Mouse (Mus musculus): ENCODE data around the gene Anapc11.
"Not testable (repeated sequence)": the region's sequence is repeated elsewhere in the genome, so short reads cannot be mapped to it uniquely, and the experiment has no call there.

Anapc11 gene

GRCm38 (mm10) chr11:120598283-120598989 lies at the start of gene Anapc11, which contains the start of gene Alyref:
Gene Anapc11 (plus strand): TSS chr11:120598421.
Gene Alyref (minus strand): TSS chr11:120598365.
- DNase-seq = peak; percentile 96

DNA sequence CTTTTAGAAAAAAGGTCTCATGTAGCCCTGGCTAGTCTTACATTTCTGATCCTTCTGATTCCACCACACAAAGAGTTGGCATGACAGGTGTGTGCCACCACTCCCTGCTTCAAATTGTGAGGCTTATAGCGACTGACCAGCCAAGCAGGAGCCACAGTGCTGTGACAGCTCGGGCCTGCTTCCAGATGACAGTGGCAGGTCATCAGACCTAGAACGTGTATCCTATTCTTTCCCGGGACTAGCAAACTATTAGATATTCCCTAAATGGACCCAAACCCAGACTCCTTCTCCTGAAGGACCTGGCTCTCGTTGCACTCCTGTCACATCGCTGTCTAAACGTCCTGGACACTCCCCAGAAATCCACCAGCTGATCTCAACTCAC lies 49.4 kb upstream of the Anapc11 start:
- DNase-seq = no peak

- DNase-seq = peak; percentile 94
Measured at GRCm38 (mm10) chr11:120549168-120549945, 48.9 kb upstream of the Anapc11 start, which contains the start of gene Mcrip1. Gene Mcrip1 (minus strand): TSS chr11:120549727.

GRCm38 (mm10) chr11:120549986-120550809 lies 48.0 kb upstream of the Anapc11 start:
- DNase-seq = no peak

- DNase-seq = no peak
Measured at GRCm38 (mm10) chr11:120550810-120551440, 47.3 kb upstream of the Anapc11 start, which contains the start of gene Ppp1r27. Gene Ppp1r27 (minus strand): TSS chr11:120551132.

GRCm38 (mm10) chr11:120552736-120553135 lies 45.5 kb upstream of the Anapc11 start:
- no peak for DNase-seq

DNA sequence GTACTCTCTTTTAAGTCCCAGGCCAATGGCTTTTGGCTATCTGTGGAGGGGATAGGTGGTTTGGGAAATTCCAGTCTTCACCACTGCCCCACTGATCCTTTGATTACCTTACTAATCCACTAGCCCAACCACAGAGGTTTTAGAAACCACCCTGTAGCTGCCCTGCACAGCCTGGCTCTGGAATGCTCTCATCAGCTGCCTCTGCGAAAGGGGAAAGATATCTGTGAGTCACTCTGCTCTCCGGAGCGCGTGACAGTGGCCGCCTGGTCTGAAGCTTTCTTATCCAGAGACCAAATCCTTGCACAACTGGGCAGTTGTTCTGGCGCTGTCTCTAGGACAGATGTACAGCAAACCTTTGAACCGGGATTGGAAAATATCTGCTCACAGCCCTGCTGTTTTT lies 43.4 kb upstream of the Anapc11 start:
- no peak for DNase-seq

GRCm38 (mm10) chr11:120555260-120555659 lies 43.0 kb upstream of the Anapc11 start:
- DNase-seq = no peak

GRCm38 (mm10) chr11:120558843-120559242 lies 39.4 kb upstream of the Anapc11 start:
- DNase-seq = not testable (repeated sequence)

DNA sequence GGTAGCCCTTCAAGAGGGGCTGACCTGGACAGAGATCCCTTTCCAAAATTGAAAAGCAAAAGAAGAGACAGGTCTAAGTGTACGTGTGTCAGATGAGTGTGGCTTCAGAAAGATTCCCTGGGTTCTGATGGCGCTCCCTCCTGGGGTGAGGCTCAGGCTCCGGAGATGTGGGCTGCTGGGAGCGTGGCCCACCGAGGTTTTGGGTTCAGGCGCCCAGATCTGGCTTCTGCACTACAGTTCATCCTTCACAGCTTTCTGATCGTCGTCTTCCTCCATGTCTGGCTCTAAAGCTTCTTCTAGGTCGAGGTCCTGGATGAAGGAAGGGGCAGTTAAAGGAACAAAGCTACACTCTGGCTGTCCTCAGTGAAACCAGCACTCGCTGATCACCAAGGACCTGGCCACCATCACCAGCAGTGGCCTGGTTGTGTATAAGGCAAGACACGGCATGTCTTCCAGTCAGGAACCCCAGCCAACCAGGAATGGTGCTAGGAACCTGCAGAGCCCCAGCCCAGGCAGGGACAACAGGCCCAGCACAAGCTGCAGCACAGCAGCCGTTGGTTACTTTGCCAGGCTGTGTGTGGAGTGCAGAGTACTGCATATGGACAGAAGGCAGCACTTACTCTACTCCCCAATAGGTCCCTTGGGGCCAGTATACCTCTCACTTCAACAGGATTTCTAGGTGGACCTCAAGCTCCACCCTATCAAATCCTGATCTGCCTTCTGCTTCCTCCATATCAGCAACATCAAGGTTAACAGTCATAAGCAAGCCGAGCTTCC lies 37.1 kb upstream of the Anapc11 start:
- DNase-seq = no peak

- no peak for DNase-seq
Measured at GRCm38 (mm10) chr11:120562949-120563348, 35.3 kb upstream of the Anapc11 start.

- no peak for DNase-seq
Measured at GRCm38 (mm10) chr11:120565114-120565513, 33.1 kb upstream of the Anapc11 start.

- no peak for DNase-seq
Measured at GRCm38 (mm10) chr11:120568324-120568723, 29.9 kb upstream of the Anapc11 start.

GRCm38 (mm10) chr11:120571122-120571521 lies 27.1 kb upstream of the Anapc11 start:
- no peak for DNase-seq

DNA sequence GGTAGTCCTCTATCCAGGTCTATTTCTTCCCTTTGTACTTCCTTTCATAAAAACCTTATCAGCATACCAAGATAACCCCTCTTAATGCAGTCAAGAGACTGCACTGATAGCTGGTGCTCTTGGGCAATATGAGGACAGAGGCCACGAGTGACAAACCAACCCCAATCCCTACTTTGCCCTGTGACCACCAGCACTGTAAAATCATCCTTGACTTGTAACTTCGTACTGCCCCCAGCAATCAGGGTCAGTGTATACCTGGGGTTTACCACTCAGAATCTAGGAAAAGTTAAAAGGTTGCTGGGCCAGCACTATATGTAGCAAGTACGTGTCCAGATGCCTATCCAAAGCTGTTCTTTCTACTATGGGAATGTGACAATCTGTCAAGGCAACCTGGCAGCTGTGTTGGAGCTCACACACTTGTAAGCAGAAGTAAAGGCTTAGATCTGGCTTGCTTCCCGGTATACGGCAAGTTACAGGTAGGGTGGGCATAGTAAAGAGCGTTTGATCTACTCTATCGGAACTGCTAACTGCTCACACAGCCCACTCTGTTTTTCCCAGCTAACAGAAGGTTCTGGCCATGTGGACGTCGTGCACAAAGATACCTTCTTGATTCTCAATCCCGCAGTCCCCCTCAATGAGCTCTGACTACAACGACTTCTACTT lies 26.3 kb upstream of the Anapc11 start:
- DNase-seq = no peak

DNA sequence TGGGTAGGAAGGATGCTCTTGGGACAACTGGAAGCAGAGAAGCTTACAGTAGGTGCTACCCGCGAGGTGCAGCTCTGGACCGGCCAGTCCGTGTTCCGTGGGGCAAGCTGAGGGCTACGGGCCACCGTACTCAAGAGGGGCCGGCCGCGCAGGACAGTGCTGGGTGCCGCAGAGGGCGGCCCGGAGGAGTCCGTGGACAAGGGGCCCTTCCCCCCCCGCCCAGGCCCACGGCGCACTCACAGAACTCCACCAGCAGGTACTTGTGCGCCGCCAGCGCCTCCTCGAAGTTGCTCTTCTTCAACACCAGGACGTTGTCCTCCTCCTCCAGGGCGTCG lies 25.8 kb upstream of the Anapc11 start:
- no peak for DNase-seq

DNA sequence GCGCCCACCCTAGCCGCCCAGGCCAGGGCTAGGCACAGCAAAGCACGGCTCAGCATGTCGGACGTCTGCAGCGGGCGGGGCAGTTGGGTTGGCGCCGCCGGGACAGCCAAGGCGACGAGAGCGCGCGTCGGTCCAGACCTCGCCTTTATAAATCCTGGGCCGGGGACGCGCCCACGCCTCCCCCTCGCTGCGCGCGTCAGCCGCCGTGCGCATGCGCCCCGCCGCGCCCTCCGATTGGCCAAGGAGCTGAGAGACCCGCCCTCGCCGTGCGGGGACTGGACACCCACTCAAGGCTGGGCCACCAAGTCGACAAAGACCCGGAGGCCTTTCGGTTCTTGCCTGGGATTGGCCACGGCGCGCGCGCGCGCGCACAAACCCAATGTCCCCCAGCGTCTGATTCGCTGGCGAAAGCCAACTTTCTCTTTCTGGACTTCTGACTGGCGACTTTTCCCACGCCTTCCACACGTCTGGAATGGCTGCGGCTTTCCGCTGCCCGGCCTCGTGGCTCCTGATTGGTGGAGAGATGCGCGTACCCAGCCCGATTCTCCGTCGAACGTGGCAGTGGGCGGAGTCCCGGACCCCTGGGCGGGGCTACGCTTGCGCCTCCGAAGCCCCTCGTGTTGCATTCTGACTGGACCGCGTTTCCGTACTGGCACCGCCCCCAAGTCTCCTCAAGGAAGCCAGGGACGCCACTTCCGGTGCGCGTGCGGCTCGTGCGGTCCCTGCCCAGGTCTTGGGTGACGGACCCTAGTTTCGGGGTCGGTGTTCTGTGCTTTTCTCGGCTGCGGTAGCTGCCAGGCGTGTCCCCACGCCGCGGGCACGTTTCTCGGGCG lies 25.3 kb upstream of the Anapc11 start, which contains the start of gene P4hb:
Gene P4hb, minus strand, starts transcription at position 502 of the 833 bp plus-strand sequence.
- peak; percentile 100 for DNase-seq

- DNase-seq = no peak
Measured at GRCm38 (mm10) chr11:120573585-120574277, 24.5 kb upstream of the Anapc11 start.

DNA sequence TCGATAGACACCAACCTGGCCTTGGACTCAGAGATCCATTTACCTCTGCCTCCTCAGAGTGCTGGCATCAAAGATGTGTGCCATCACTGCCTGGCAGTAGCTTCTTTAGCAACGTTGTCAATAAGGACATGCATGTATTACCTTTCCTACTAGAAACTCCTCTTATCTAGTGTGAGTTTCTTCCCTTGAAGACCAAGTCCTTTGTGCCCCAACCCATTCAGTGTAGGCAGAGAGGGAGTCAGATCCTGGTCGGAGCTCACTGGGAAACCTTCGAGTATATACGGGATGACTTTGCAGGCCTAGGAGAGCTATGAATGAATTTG lies 24.0 kb upstream of the Anapc11 start:
- DNase-seq = no peak

DNA sequence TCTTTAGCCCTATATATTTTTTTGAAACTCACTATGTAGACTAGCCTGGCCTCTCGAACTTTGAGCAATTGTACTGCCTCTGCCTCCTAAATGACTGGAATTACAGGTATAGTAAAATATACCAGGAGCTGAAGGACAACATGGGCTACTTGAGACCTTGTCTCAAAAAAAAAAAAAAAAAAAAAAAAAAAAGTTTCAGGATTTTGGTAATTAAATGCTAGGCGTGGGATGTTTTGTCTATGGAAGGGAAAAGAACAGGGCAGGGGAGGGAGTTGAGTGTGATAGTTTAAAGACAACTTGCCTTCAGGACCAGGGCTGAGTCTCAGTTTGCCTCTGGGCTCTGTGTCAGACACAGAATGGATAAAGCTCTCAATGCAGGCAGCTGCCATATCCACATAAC lies 23.2 kb upstream of the Anapc11 start:
- no peak for DNase-seq
